Mouse (Mus musculus) mouse trophoblast stem cell (cell line): ENCODE measurements at regions not wholly inside any gene's neighbourhood (a gene's known extent, or its start where the extent isn't known, plus 50 kb on each side); places are given as distances from the start of the nearest gene placed in this dataset.

Source experiments
- in situ Hi-C, 2 experiments: fragments of 300-500 bp; cut with MseI, MboI; formaldehyde crosslinking; loops; 2 replicates in 1 of 2; 3 replicates in 1 of 2; pipeline ENCODE4 v1.15.1; 2025

DNA sequence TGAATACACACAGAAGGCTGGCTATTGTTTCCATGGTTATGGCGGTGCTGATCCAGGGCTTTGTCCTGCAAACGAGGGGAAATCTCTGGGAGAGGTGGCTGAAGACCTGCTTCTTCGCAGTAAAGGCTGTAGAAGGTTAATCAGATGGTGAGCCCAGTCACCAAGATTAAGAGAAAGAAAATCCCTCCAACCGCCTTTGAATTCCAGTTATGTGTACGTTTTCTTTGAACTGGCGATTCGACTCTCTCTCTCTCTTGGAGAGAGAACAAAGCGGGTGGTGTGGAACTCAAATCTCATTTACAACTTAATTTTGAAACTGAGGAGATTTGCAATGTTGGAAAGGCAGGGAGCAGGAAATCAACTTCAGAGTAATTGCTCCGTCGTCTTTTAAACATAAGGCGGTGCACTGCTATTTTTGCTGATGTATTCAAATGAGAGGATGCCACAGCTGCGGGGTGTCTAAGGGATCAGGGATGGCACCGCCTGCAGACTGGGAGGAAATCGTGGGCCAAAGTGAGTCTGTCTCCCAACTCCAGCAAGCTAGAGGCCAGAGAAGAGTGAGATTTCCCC is 232.7 kb downstream of the Mycn start:
- in situ Hi-C loops = no loop called here

DNA sequence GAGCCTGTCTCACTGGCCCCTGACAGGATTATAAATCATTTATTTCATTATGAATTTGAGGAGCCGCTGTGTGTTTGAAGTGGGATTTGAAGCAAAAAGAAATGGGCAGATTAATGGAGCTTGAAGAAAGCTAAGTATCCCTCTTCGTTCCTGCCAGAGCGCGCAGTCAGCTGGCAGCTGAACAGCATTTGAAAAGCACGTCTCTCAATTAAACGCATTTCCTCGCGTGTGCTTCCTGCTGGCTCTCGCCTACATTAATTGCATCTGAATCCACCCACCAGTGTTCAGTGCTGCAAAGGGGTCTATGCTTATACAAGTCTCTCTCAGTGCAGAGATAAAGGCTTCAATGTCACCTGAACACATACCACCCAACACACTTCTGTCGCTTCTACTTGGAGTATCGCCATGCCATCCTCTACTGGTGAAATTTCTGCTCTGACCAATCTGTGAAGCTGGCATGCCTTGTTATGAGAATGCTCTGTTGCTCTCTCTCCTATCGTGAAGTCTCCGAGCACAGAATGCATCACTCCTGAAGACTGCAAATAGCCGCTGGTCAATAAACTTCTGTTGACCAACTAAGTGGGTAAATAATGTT is 235.3 kb downstream of the Mycn start:
- in situ Hi-C loops = no loop called here

DNA sequence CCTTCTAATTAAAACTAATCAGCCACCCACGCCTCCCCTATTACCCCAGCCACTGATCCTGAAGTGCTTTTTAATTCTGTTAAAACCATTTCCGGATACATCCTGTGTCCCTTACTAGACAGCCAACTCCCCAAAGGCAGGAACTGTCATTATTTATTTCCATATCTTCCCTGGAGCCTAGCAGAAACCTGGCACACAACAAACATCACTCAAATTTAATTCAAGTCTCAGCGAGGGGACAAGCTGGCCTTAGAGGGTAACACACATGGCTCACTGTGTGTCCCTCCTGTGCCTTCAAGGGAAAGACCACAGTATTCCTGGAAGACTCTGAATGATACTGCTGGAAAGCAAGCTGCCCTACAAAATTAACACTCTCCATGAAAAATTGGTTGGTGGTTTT is 240.0 kb downstream of the Mycn start:
- in situ Hi-C loops = no loop called here

DNA sequence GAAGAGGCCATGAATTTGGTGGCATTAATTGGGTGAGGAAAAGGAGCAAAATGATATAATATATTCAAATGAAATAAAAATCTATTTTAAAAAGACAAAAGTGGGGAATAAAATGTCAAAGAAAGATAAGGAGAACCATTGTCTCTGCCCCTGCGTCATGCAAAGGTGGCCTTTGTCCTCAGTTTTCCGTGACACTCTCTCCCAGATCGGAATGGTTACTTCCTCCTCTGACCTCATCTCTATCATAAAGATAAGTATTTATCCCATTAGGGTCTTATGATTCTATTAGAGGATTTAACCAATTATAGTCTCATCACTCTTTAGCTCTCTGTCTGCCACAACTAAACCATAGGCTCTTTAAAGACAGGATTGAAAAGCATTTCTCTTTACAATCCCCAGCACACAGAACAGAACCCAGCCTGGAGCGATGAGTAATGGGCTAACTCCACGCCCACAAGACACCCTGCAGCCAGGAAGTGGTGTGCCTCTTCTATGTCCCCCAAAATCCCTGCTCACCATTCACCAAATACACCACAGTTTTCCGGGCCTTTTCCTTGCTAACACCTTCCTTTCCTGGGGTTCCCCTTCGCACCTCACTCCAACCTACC is 240.6 kb downstream of the Mycn start:
- in situ Hi-C loops = no loop called here

DNA sequence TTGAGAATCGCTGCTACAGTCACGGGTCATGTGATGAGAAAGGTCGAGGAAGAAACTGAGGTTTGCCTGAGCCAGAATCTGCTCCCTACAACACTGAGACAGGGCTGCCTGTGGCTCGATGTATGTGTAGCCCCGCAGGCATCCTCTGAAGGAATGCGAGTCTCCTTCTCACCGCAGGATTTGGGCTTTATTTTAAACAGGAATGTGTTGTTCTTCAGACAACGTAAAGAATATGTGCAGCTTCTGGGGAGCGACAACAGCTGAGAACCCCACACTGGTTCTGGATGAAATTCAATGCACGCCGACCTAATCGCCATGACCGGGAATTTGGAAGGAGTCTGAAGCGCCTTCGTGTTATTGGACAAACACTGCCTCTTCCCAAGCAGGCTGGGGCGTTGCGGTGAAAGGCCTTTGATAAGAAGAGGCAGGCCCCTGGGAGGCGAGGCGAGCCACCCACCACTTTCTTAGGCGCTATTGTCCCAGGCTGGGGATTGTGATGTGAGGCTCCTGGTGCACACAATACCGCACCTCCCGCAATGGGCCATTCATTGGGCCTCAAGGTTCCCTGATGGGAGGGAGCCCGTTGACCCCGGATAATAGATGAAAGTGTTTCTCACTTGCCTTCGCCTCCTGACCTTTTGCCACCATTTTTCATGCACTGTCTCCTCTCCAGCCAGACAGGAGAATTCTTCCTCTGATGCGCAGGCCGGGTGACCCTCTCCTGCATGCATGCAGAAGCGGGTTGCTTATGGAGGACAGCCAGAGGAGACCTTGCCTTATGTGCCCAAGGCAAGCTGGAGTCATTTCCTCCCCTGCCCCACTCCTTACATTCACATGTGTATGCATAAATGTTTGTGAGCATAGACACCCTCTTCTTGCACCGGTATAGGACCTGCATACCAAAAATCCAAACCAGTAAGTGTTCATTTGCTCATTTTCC is 247.6 kb downstream of the Mycn start:
- in situ Hi-C loops = no loop called here

DNA sequence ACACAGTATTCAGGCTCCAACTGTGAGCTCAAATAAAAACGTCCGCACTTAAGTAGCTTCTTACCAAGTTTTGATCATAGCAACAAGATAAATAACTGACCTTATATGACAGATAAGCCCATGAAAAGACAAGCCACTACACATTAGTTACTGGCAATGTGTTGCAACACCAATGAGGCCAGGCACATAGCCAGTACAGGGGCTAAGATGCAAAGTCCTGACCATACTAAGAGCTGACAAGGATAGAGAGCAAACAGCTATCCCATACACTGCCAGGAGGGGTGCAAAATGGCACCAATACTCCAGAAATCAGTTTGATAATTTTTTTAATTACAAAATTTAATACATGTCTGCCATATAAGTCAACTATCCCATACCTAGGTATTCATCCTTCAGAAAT is 254.3 kb downstream of the Mycn start:
- in situ Hi-C loops = no loop called here

DNA sequence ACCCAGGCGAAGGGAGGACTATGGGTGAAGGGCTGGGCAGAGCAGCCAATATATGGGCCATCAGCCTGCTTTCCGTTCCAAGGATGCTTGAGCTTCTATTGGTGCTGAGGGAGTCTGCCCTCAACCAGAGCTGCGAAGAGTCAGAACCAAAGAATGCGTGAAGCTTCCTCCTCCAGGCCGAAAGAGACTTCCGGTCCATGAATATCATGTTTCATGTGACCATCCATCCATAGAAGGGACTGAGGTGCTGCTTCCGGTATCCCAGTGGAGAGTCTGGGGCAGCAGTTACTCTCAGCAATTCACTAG is 256.5 kb downstream of the Mycn start:
- in situ Hi-C loops = no loop called here

DNA sequence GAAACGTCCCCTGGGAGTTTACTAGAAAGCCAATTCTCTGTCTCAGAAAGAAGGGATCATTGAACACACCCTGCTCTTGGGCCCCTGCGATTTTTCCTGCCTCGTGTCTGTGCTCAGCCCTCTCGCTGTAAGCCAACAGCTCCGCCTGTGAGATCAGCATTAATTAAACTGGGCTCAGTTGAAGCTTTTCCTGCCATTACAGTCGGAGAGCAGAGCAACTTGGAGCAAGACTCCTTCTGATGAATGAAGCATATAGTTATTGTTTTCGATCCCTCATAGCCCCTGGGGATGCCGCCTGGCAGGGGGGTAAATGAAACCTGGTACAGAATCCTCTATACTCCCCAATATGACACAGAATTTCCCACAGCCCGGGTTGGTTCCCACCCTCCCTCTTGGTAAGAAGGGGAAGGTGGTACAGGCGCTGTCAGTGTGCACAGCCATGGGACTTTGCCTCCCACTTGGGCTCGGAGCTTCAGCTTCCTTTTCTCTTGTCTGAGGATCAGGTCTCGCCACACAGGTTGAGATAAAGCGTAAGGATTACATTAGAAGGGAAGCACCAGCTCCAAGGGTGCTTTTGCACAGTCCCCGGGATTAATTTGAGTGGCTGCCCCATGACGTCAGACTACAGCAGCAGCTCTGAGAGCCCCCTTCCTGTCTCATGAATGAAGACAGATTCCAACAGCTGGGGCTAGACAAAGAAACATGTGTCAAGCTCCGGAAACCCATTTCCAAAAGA is 257.1 kb downstream of the Mycn start:
- in situ Hi-C loops = no loop called here

DNA sequence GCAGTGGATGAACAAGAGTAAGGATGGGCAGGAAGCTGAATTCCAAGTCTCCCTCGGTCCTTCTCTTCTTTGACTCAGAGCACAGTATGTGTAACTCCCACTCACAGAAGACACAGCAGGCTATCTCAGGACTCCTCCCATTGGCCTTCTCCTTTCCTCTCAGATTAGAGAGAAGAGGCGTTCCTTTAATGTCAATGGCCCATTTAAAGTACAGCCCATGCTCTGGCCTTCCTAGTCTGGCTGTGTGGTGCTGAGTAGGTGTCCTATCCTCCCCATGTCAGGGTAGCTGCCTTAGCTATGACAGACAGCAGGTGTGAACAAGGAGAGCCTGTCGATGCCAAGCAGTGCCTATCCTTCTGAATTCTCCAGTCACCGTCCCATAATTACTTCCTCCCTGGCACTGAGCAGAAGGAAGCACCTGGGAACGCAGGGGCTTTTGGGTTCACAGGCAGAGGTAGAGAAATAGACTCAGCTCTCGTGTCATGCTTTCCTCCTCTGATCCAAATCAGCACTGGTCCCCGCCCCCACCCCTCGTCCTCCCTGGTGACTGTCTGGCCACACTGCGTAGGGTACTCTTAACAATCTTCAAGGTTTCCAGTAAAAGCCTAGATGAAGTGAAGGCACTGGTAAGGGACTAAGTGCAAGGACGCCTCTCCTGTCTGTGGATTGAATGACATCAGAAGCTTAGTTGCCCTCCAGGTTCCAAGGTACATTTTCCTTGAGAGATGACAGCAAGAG is 257.8 kb downstream of the Mycn start:
- in situ Hi-C loops = no loop called here

DNA sequence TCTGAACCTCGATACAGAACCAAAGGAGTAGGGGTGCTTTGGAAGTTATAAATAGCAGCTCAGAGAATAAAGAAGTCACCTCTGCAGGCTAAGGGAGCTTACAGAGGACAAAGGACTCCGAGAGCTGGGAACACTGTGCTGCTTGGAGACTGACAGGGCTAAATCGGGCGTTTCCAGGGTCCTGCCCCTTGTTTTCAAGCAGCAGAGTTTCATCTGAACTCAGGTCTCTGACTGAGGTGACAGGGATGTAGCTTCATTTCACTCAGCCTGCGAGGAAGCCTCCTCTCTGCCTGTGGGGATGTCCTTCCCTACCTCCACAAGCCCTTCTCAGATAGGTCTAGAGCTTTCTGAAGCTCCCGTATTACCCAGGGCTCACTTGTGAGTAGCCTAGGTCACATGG is 260.6 kb downstream of the Mycn start:
- in situ Hi-C loops = no loop called here

DNA sequence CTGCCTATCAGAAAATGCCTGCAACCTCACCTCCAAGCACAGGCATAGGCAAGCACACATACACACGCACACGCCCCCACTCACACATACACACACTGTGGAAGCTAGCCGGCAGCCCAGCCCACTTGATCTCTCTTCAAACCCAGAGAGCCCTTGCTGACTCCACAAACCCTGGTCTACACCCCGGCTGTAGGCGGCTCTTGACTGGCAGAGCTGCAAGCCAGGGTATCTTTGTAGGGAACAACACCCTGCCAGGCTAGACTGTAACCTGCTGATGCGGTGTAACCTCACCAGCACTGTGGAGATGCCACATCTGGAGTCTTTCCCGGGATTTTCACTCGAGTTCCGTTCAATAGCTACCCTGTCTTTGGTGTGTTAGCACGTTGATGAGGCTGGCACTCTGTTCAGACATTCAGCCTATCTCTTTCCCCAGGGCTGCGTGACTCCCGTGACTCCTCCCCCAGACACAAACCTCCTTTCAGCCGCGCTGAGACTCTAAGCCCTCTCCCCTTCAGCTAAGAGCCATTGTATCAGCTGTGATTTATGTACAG is 261.3 kb downstream of the Mycn start:
- in situ Hi-C loops = no loop called here

DNA sequence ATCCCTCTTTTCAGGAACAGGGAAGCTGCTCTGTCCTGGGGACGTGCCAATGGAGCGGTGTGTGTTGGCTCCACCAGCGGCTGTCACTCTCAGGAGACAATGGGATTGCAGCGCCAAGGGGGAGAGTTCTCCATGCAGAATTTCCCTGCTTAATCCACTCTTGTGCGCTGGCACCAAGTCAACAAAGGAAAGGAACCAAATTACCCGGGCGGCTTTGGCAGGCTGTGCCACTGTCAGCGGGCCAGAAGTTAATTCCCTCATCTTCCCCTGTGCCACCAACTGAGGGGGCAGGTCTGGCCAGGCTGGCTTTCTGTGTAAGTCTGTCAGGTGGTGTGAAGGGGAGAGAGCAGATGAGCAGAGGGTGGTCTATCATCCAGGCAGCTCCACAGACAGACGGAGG is 265.0 kb downstream of the Mycn start:
- in situ Hi-C loops = no loop called here

DNA sequence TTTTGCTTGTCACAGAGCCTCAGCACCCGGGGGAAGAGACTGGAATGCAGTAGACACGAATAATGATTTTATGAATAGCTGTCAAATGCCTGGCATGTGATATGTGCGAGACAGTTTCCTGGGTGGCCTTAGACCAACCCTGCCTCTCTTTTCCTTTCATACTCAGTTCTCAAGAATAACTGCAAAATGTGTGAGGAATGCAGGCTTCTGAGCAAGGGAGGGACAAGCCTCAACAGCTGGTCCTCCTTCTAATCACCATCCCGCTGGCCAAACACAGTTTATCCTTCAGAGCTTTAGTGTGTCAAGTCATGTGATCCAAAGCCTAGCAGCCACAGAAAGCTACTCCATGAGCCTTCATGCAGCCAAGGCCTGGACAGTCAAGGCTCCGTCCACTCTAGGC is 271.8 kb downstream of the Mycn start:
- in situ Hi-C loops = no loop called here

DNA sequence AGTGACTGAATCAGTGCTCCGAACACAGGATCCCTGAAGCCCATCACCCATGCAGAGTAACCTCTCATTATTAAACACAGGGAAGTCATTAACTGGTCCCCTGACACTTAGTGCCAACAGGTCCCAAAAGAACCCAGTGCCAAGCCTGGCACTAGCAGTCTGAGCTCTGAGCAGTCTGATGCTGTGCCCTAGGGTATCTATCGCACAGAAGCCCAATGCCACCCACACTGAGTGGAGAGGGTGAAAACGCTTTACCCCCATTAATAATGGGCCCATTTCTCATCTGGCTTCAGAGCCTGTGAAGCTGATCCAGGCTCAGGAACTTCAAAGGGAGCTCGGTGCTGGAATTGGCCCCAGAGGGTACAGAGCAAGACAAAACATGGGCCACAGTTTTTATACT is 272.8 kb downstream of the Mycn start:
- in situ Hi-C loops = no loop called here

DNA sequence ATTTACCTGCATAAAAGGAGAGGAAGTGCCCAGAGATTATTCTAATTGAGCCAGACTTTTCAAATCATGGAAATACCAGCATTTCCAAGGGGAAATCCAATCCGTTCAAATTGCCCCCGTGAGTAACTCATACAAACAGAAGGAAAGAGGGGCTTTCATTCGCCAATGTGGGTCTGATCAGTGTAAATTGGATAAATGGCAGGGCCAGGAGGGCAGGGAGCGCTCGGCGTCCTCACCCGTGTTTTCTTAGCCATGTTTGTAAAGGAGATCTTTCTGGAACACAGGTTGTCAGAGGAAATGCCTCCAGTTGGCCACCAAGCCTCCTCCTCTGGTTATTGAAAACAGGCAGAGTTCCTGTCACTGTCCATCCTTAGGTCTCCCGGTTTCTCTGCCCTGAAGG is 286.1 kb downstream of the Mycn start:
- in situ Hi-C loops = no loop called here

DNA sequence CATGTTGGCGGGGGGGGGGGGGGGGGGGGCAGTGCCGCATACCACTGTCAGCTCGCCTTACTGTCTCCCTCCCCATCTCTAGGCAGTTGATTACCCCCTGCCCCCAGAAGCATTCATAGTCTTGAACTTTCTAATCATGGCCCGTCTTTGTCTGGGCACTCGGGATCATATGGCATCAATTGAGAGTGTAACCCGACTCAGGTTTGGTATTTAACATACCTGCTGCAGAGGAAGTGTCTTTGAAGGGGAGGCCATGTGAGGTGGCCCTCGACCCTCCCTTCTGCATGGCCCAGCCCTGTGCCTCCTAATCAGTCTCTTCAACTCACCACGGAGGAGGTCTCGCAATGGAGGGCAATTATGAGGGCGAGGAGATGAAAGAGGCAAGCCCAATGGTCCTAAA is 286.5 kb downstream of the Mycn start:
- in situ Hi-C loops = no loop called here

DNA sequence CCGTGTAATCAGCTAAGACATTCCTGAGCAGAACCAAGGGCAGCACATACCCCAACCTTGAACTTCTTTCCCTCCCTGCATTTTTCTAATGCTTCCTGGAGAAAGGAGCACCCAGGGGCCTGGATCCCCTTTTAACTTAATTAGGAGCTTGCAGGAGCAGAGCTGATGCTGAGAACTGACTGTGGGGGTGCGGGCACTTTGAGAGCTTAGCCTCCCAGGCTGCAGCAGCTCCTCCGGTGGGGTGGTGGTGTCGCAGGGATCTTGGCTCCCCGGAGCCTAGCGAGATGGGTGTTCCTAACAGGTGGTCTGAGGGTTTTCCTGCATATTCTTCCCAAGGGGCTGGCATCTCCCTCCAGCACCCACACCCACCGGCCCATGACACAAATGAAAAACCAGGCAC is 289.4 kb downstream of the Mycn start:
- in situ Hi-C loops = no loop called here

DNA sequence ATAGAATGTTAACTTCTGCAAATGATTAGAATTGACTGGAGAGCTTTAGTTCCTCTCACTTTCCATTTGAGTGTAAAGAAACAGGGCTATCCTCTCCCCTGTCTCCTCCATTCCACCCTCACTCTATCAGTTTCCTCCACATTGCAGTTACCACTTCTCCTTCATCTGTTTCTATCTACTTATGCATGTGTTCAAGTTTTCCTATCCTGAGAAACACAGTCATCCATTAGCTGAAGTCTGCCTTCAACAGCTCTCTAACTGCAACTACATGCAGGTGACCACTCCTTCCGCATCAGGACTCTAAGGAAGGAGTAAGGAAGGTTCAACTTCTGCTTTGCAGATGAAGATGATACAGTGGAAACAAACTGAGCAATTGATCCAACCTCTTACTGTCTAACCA is 291.4 kb downstream of the Mycn start:
- in situ Hi-C loops = no loop called here

DNA sequence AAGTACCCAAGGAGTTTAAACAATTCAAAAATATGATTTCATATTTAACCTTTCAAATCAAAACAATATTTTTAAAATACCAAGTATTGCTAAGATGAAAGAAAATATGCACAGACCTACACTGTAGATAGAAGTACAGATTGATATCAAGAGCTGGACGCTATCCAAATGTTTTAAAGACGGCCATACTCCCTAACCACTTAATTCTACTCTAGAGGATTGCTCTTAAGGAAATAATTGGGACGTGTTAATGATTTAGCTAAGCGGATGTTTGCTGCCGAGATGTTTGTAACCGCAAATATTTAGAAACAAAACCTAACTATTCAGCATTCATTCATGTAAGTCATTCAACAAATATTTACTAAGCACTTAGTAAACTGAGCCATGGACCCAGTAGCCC is 294.2 kb downstream of the Mycn start:
- in situ Hi-C loops = no loop called here

DNA sequence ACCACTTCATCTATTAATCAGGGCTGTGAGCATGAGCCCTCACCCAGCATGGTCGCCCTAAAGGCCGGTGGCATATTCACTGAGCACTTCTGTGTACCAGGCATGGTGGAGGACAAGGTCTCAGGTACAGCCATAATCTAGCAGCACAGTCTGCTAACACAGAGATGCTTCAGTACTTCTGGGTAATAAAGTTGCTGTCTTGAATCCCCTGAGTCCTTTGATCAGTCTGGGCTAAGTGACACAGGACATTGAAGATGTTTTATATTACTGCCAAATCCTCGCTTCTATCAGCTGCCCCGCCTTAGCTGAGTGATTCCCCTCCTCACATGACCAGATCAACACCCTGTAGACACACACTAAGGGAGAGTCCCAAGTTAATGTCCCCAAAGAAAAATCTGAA is 296.5 kb downstream of the Mycn start:
- in situ Hi-C loops = no loop called here
